Mouse (Mus musculus): ENCODE measurements around the gene 7420426K07Rik. TPM values are rescaled to one million over a fixed set of nuclear protein-coding genes. Genes with fewer than 3 reads are reported as not detected.

The 7420426K07Rik gene
- polyA plus RNA-seq, 2 experiments = not detected

GRCm38 (mm10) chr9:98935190-98935909, 32.4 kb downstream of the 7420426K07Rik start:
- no peaks in the 10 kb centered on the region for H3K27me3 ChIP-seq (ENCODE audit: control insufficient read depth, insufficient read depth, low read length)
- no peak for TF ChIP-seq EP300 (IDR thresholded peaks at IDR 0.05; ENCODE audit: low read depth)
- no peak for TF ChIP-seq CTCF (IDR thresholded peaks at IDR 0.05; ENCODE audit: low read depth)
- no peak overlapping the region for H3K27ac ChIP-seq
- no peak overlapping the region for H3K9ac ChIP-seq (replicated peaks)
- H3K9me3 ChIP-seq (ENCODE audit: control insufficient read depth, low read length) = no peaks in the 10 kb centered on the region
- ATAC-seq (ENCODE audit: insufficient read depth) (no peak), DNase-seq (ENCODE audit: low read depth in 3 of 3, low spot score in 3 of 3) (no peak)
- H3K36me3 ChIP-seq (replicated peaks; ENCODE audit: control insufficient read depth, insufficient read depth, low read depth) = no peaks in the 10 kb centered on the region
- H3K4me1 ChIP-seq (replicated peaks; ENCODE audit: control insufficient read depth in 2 of 2, insufficient read depth in 2 of 2, low read length in 1 of 2) = no peaks in the 10 kb centered on the region
- no peak overlapping the region for H3K4me3 ChIP-seq (ENCODE audit: insufficient read depth in 1 of 2, low read depth in 2 of 2, low read length in 2 of 2)
- 26% methylated on average over 16 of the region's 16 CpGs for WGBS (ENCODE audit: insufficient replicate concordance)
- no peak overlapping the region for H3K4me2 ChIP-seq (ENCODE audit: low read depth)

- no peaks in the 10 kb centered on the region for H3K4me1 ChIP-seq (replicated peaks; ENCODE audit: control insufficient read depth in 2 of 2, insufficient read depth in 2 of 2, low read length in 1 of 2)
- no peaks in the 10 kb centered on the region for H3K27me3 ChIP-seq (ENCODE audit: control insufficient read depth, insufficient read depth, low read length)
- ATAC-seq (ENCODE audit: insufficient read depth) (no peak), DNase-seq (ENCODE audit: low read depth in 3 of 3, low spot score in 3 of 3) (no peak)
- TF ChIP-seq CTCF (IDR thresholded peaks at IDR 0.05; ENCODE audit: low read depth) (peak; percentile 32; the same call in 1 of the 2 replicates), EP300 (IDR thresholded peaks at IDR 0.05; ENCODE audit: low read depth) (no peak)
- no peak overlapping the region for H3K9ac ChIP-seq (replicated peaks)
- no peak overlapping the region for H3K27ac ChIP-seq
- no peaks in the 10 kb centered on the region for H3K9me3 ChIP-seq (ENCODE audit: control insufficient read depth, low read length)
- no peak overlapping the region for H3K4me3 ChIP-seq (ENCODE audit: insufficient read depth in 1 of 2, low read depth in 2 of 2, low read length in 2 of 2)
- H3K4me2 ChIP-seq (ENCODE audit: low read depth) = no peak overlapping the region
- 18% methylated on average over 2 of the region's 2 CpGs for WGBS (ENCODE audit: insufficient replicate concordance)
- no peaks in the 10 kb centered on the region for H3K36me3 ChIP-seq (replicated peaks; ENCODE audit: control insufficient read depth, insufficient read depth, low read depth)
Observed at GRCm38 (mm10) chr9:98939290-98939689, 36.4 kb downstream of the 7420426K07Rik start.

- Histone ChIP-seq H3K27me3 (ENCODE audit: control insufficient read depth, insufficient read depth, low read length) (peaks cover 71% of the 10 kb centered on the region), H3K27ac (no peak overlapping the region), H3K9me3 (ENCODE audit: control insufficient read depth, low read length) (no peaks in the 10 kb centered on the region), H3K4me1 (replicated peaks; ENCODE audit: control insufficient read depth in 2 of 2, insufficient read depth in 2 of 2, low read length in 1 of 2) (no peaks in the 10 kb centered on the region), H3K9ac (replicated peaks) (no peak overlapping the region), H3K4me2 (ENCODE audit: low read depth) (no peak overlapping the region), H3K36me3 (replicated peaks; ENCODE audit: control insufficient read depth, insufficient read depth, low read depth) (no peaks in the 10 kb centered on the region), H3K4me3 (ENCODE audit: insufficient read depth in 1 of 2, low read depth in 2 of 2, low read length in 2 of 2) (no peak overlapping the region)
- ATAC-seq (ENCODE audit: insufficient read depth) (no peak), DNase-seq (ENCODE audit: low read depth in 3 of 3, low spot score in 3 of 3) (no peak)
- TF ChIP-seq CTCF (IDR thresholded peaks at IDR 0.05; ENCODE audit: low read depth) (no peak), EP300 (IDR thresholded peaks at IDR 0.05; ENCODE audit: low read depth) (no peak)
- under 1% methylated on average over 40 of the region's 40 CpGs for WGBS (ENCODE audit: insufficient replicate concordance)
Observed at GRCm38 (mm10) chr9:98952171-98953050, 49.5 kb downstream of the 7420426K07Rik start.

- DNase-seq (ENCODE audit: low read depth in 3 of 3, low spot score in 3 of 3) = no peak
- H3K27me3 ChIP-seq (ENCODE audit: control insufficient read depth, insufficient read depth, low read length) = peaks cover 80% of the 10 kb centered on the region
- 3% methylated on average over 4 of the region's 4 CpGs for WGBS (ENCODE audit: insufficient replicate concordance)
Observed at GRCm38 (mm10) chr9:98953291-98953690, 50.4 kb downstream of the 7420426K07Rik start.

GRCm38 (mm10) chr9:98953830-98954229, 50.9 kb downstream of the 7420426K07Rik start:
- TF ChIP-seq EP300 (IDR thresholded peaks at IDR 0.05; ENCODE audit: low read depth) = no peak
- no peak for TF ChIP-seq CTCF (IDR thresholded peaks at IDR 0.05; ENCODE audit: low read depth)
- Histone ChIP-seq H3K27ac (no peak overlapping the region), H3K9me3 (ENCODE audit: control insufficient read depth, low read length) (no peaks in the 10 kb centered on the region), H3K9ac (replicated peaks) (no peak overlapping the region), H3K4me1 (replicated peaks; ENCODE audit: control insufficient read depth in 2 of 2, insufficient read depth in 2 of 2, low read length in 1 of 2) (no peaks in the 10 kb centered on the region), H3K27me3 (ENCODE audit: control insufficient read depth, insufficient read depth, low read length) (peaks cover 86% of the 10 kb centered on the region), H3K4me3 (ENCODE audit: insufficient read depth in 1 of 2, low read depth in 2 of 2, low read length in 2 of 2) (no peak overlapping the region), H3K4me2 (ENCODE audit: low read depth) (no peak overlapping the region), H3K36me3 (replicated peaks; ENCODE audit: control insufficient read depth, insufficient read depth, low read depth) (no peaks in the 10 kb centered on the region)
- ATAC-seq (ENCODE audit: insufficient read depth) (no peak), DNase-seq (ENCODE audit: low read depth in 3 of 3, low spot score in 3 of 3) (no peak)
- WGBS (ENCODE audit: insufficient replicate concordance) = 6% methylated on average over 9 of the region's 9 CpGs

More at GRCm38 (mm10) chr9:98953291-98953690, 50.4 kb downstream of the 7420426K07Rik start:
- Histone ChIP-seq H3K4me1 (replicated peaks; ENCODE audit: control insufficient read depth in 2 of 2, insufficient read depth in 2 of 2, low read length in 1 of 2) (no peaks in the 10 kb centered on the region), H3K9ac (replicated peaks) (no peak overlapping the region), H3K9me3 (ENCODE audit: control insufficient read depth, low read length) (no peaks in the 10 kb centered on the region), H3K36me3 (replicated peaks; ENCODE audit: control insufficient read depth, insufficient read depth, low read depth) (no peaks in the 10 kb centered on the region), H3K4me2 (ENCODE audit: low read depth) (no peak overlapping the region), H3K27ac (no peak overlapping the region), H3K4me3 (ENCODE audit: insufficient read depth in 1 of 2, low read depth in 2 of 2, low read length in 2 of 2) (no peak overlapping the region)
- TF ChIP-seq CTCF (IDR thresholded peaks at IDR 0.05; ENCODE audit: low read depth) (no peak), EP300 (IDR thresholded peaks at IDR 0.05; ENCODE audit: low read depth) (no peak)
- no peak for ATAC-seq (ENCODE audit: insufficient read depth)

Other genes starting within 250 kb of the 7420426K07Rik start
- gene Prr23a1, start 60.6 kb upstream of the 7420426K07Rik start, polyA plus RNA-seq (2012; rRNA removed) = not detected in 2 replicates
- not detected in 2 replicates for gene Prr23a1, start 60.6 kb upstream of the 7420426K07Rik start, polyA plus RNA-seq (2014; fragmentation: Nextera tagmentation; extraction: Ambion mirVana)
- gene Prr23a2, start 46.6 kb upstream of the 7420426K07Rik start, polyA plus RNA-seq (2012; rRNA removed) = not detected in 2 replicates
- gene Prr23a2, start 46.6 kb upstream of the 7420426K07Rik start, polyA plus RNA-seq (2014; fragmentation: Nextera tagmentation; extraction: Ambion mirVana) = not detected in 2 replicates
- not detected in 2 replicates for gene Prr23a3, start 38.4 kb upstream of the 7420426K07Rik start, polyA plus RNA-seq (2012; rRNA removed)
- gene Prr23a3, start 38.4 kb upstream of the 7420426K07Rik start, polyA plus RNA-seq (2014; fragmentation: Nextera tagmentation; extraction: Ambion mirVana) = not detected in 2 replicates
- gene Foxl2, start 52.2 kb downstream of the 7420426K07Rik start, polyA plus RNA-seq (2012; rRNA removed) = not detected in 2 replicates
- not detected in 2 replicates for gene Foxl2, start 52.2 kb downstream of the 7420426K07Rik start, polyA plus RNA-seq (2014; fragmentation: Nextera tagmentation; extraction: Ambion mirVana)
- gene Faim, start 83.3 kb downstream of the 7420426K07Rik start, polyA plus RNA-seq (2012; rRNA removed) = 1.7 and 4.0 TPM in 2 replicates
- 14.0 and 14.4 TPM in 2 replicates for gene Faim, start 83.3 kb downstream of the 7420426K07Rik start, polyA plus RNA-seq (2014; fragmentation: Nextera tagmentation; extraction: Ambion mirVana)
- 0.03 and 0.05 TPM in 2 replicates for gene Gm1123, start 132.6 kb downstream of the 7420426K07Rik start, polyA plus RNA-seq (2012; rRNA removed)
- gene Gm1123, start 132.6 kb downstream of the 7420426K07Rik start, polyA plus RNA-seq (2014; fragmentation: Nextera tagmentation; extraction: Ambion mirVana) = not detected in 2 replicates
- gene Pik3cb, start 237.5 kb downstream of the 7420426K07Rik start, polyA plus RNA-seq (2012; rRNA removed) = 3.0 and 4.3 TPM in 2 replicates
- 1.8 and 2.3 TPM in 2 replicates for gene Pik3cb, start 237.5 kb downstream of the 7420426K07Rik start, polyA plus RNA-seq (2014; fragmentation: Nextera tagmentation; extraction: Ambion mirVana)

Measured in liver, embryonic 14.5 days (tissue).